Mouse (Mus musculus): ENCODE results near the gene Thy1.

Thy1 gene

GRCm38 (mm10) chr9:44037106-44037505 is 6.1 kb upstream of the Thy1 start:
- no peak for DNase-seq

- no peak for DNase-seq
These were observed 1.4 kb upstream of the Thy1 start for GRCm38 (mm10) chr9:44041511-44042395.

GRCm38 (mm10) chr9:44042396-44042680 is 846 bp upstream of the Thy1 start:
- DNase-seq, result no peak

GRCm38 (mm10) chr9:44043708-44044425 is 683 bp downstream of the Thy1 start:
- no peak for DNase-seq

- DNase-seq, result no peak
These were observed 1.4 kb downstream of the Thy1 start for GRCm38 (mm10) chr9:44044426-44045157.

- DNase-seq, result no peak
These were observed 2.1 kb downstream of the Thy1 start for GRCm38 (mm10) chr9:44045158-44045883.

- no peak for DNase-seq
These were observed 2.7 kb downstream of the Thy1 start for GRCm38 (mm10) chr9:44045884-44046272.

GRCm38 (mm10) chr9:44046426-44046825 is 3.2 kb downstream of the Thy1 start:
- no peak for DNase-seq

GRCm38 (mm10) chr9:44047071-44047470 is 3.9 kb downstream of the Thy1 start:
- DNase-seq, result no peak

- DNase-seq, result no peak
These were observed 4.6 kb downstream of the Thy1 start for GRCm38 (mm10) chr9:44047571-44048490.

- no peak for DNase-seq
These were observed 5.6 kb downstream of the Thy1 start for GRCm38 (mm10) chr9:44048541-44049380.

GRCm38 (mm10) chr9:44049381-44050165 is 6.4 kb downstream of the Thy1 start:
- DNase-seq, result no peak

- DNase-seq, result no peak
These were observed 9.7 kb downstream of the Thy1 start for GRCm38 (mm10) chr9:44052855-44053254.

GRCm38 (mm10) chr9:44053936-44054335 is 10.8 kb downstream of the Thy1 start:
- DNase-seq, result no peak

GRCm38 (mm10) chr9:44058606-44059005 is 15.4 kb downstream of the Thy1 start:
- no peak for DNase-seq

GRCm38 (mm10) chr9:44065177-44065576 is 22.0 kb downstream of the Thy1 start:
- DNase-seq, result no peak

GRCm38 (mm10) chr9:44066785-44067225 is 23.6 kb downstream of the Thy1 start, which contains the start of gene Usp2:
Usp2 (plus strand) TSS chr9:44067021.
- peak; percentile 100 for DNase-seq

- no peak for DNase-seq
These were observed 24.2 kb downstream of the Thy1 start for GRCm38 (mm10) chr9:44067241-44067959.

- DNase-seq, result no peak
These were observed 24.8 kb downstream of the Thy1 start for GRCm38 (mm10) chr9:44067960-44068330.
